Mouse (Mus musculus) heart, embryonic 13.5 days (tissue): Measurements from ENCODE around the gene Mcpt2. TPM values are rescaled to one million over a fixed set of nuclear protein-coding genes. Genes with fewer than 3 reads are reported as not detected.
A peak's percentile ranks its signal among the peaks of the same experiment; 100 is the strongest.
"Not testable (repeated sequence)": the region's sequence is repeated elsewhere in the genome, so short reads cannot be mapped to it uniquely, and the experiment has no call there.

Source experiments
- ATAC-seq: fragments of 200-750 bp; cut with Nextera tagmentation; 2 replicates; pipeline ENCODE4 v1.8.0; 2017; ENCODE audit warnings: moderate TSS enrichment; ENCODE audit not compliant: insufficient number of reproducible peaks, low FRiP score, low TSS enrichment; ENCODE audit errors: extremely low read depth
- H3K27ac ChIP-seq: fragments of 300-500 bp; sonication (generic); replicated peaks from 2 replicates; pipeline ENCODE4 v1.5.1; 2015; ENCODE audit warnings: moderate library complexity, mild to moderate bottlenecking, inconsistent platforms
- H3K27me3 ChIP-seq: fragments of 300-500 bp; sonication (generic); replicated peaks from 2 replicates; pipeline ENCODE4 v1.6.1; 2015; ENCODE audit warnings: mild to moderate bottlenecking, inconsistent platforms
- H3K36me3 ChIP-seq: fragments of 300-500 bp; sonication (generic); 2 replicates; pipeline ENCODE4 v1.6.1; 2015; ENCODE audit warnings: mild to moderate bottlenecking, inconsistent platforms
- H3K4me1 ChIP-seq: fragments of 300-500 bp; sonication (generic); 2 replicates; pipeline ENCODE4 v1.6.1; 2015; ENCODE audit warnings: inconsistent platforms
- H3K4me2 ChIP-seq: fragments of 300-500 bp; sonication (generic); 2 replicates; pipeline ENCODE4 v1.6.1; 2015; ENCODE audit warnings: inconsistent platforms, mild to moderate bottlenecking, moderate library complexity
- H3K4me3 ChIP-seq: fragments of 300-500 bp; sonication (generic); 2 replicates; pipeline ENCODE4 v1.5.1; 2015; ENCODE audit warnings: moderate library complexity, mild to moderate bottlenecking, inconsistent platforms
- H3K9ac ChIP-seq: fragments of 300-500 bp; sonication (generic); 2 replicates; pipeline ENCODE4 v1.6.1; 2015; ENCODE audit warnings: inconsistent platforms, mild to moderate bottlenecking, moderate library complexity
- H3K9me3 ChIP-seq: fragments of 300-500 bp; sonication (generic); 2 replicates; pipeline ENCODE4 v1.6.1; 2016; ENCODE audit warnings: inconsistent platforms
- whole genome bisulfite sequencing: fragments of 180-500 bp; shearing (Covaris S2); methylation state at CpG from one replicate; pipeline ENCODE4 v1.1.7; 2015; ENCODE audit warnings: mixed read lengths; 5-methylcytosine and 5-hydroxymethylcytosine counted together
- polyA plus RNA-seq: library from polyadenylated mRNA; unstranded; fragments of >200 nt; fragmentation: Nextera tagmentation; extraction: Ambion mirVana; gene quantifications from 2 replicates; pipeline ENCODE4 v1.2.1, GENCODE M21; 2015

Mcpt2 gene
- not detected in 2 replicates for polyA plus RNA-seq

DNA sequence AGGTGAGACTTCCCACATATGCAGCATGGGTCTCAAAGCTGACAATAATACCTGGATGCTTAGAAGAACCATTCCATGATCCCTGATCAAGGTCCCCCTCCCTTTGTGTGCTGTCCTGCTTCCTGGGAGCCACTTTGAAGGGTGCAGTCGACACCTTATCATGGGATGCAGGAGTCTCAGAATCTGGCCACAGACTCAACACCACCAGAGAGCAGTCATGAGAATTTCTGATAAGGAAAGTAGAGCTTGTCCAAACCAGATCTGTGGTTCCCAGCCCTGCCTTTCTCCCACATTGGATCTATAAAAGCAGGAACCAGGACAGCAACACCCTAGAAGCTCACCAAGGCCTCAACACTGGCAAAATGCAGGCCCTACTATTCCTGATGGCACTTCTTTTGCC is at the start of gene Mcpt2:
Gene Mcpt2 (plus strand): TSS at position 250 of the 400 bp plus-strand sequence.
- ATAC-seq: not testable (repeated sequence)

DNA sequence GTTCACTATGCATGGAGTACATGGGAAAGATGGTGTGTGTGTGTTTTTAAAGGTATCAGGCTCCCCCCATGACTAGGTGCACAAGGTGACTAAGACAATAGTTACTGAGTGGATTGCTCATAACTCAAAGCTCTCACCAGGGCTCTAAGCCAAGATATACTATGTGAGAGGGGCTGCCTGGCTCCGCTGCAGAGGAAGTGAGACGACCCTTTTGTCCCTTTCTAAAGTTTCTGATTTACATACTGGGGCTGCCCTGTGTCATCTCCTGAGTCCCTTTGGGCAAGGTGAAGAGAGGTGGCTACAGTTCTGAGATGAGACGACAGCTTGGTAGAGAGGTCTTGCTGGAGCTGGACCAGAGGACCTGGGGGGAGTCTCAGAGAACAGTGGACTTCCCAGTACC is 28.7 kb upstream of the Mcpt2 start:
- no peak overlapping the region for H3K27ac ChIP-seq
- no peaks in the 10 kb centered on the region for H3K4me1 ChIP-seq
- 54% methylated on average over 3 of the region's 3 CpGs for WGBS
- H3K27me3 ChIP-seq: no peaks in the 10 kb centered on the region
- H3K9me3 ChIP-seq: no peaks in the 10 kb centered on the region
- H3K9ac ChIP-seq: no peak overlapping the region
- no peak overlapping the region for H3K4me2 ChIP-seq
- no peaks in the 10 kb centered on the region for H3K36me3 ChIP-seq
- ATAC-seq: no peak
- H3K4me3 ChIP-seq: no peak overlapping the region

More for the DNA sequence above, at the start of gene Mcpt2:
- not testable (repeated sequence) for H3K27me3 ChIP-seq, H3K27ac ChIP-seq, H3K9me3 ChIP-seq, H3K4me3 ChIP-seq, H3K4me2 ChIP-seq, H3K4me1 ChIP-seq, H3K9ac ChIP-seq, H3K36me3 ChIP-seq
- 35% methylated on average over 1 of the region's 1 CpGs for WGBS

DNA sequence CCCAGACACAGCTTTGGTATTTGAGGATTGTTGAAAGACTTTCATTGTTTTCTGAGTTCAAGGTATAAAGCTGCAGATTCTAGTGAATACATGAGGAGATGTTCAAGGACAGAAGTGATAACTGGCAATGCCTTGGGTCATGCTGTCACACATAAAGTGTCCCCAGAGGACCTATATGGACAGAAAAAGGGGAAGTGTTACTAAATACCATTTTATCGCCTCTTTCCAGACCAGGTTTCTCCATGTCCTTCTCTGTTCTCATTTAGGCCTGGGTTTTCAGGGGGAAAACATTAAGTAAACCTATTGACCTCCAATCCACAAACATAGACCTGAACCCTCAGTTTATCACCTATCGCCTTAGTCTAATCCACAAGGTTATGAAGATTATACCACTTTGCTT is 27.9 kb upstream of the Mcpt2 start:
- 81% methylated on average over 2 of the region's 2 CpGs for WGBS
- no peaks in the 10 kb centered on the region for H3K4me1 ChIP-seq
- no peaks in the 10 kb centered on the region for H3K36me3 ChIP-seq
- no peaks in the 10 kb centered on the region for H3K9me3 ChIP-seq
- no peak for ATAC-seq
- H3K9ac ChIP-seq: no peak overlapping the region
- no peaks in the 10 kb centered on the region for H3K27me3 ChIP-seq
- no peak overlapping the region for H3K27ac ChIP-seq
- H3K4me2 ChIP-seq: no peak overlapping the region
- no peak overlapping the region for H3K4me3 ChIP-seq

DNA sequence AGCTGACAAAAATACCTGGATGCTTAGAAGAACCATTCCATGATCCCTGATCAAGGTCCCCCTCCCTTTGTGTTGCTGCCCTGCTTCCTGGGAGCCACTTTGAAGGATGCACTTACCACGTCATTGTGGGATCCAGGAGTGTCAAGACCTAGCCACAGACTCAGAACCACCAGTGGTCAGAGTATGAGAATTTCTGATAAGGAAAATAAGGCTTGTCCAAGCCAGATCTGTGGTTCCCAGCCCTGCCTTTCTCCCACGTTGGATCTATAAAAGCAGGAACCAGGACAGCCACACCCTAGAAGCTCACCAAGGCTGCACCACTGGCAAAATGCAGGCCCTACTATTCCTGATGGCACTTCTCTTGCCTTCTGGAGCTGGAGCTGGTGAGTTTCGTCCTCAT is 24.2 kb upstream of the Mcpt2 start, which contains the start of gene Mcpt1:
Gene Mcpt1 (plus strand): TSS at position 301 of the 400 bp plus-strand sequence.
- H3K27me3 ChIP-seq, H3K9ac ChIP-seq, H3K4me1 ChIP-seq, H3K36me3 ChIP-seq, H3K27ac ChIP-seq, ATAC-seq, H3K4me3 ChIP-seq, H3K9me3 ChIP-seq, H3K4me2 ChIP-seq: not testable (repeated sequence)
- WGBS: 71% methylated on average over 3 of the region's 3 CpGs

DNA sequence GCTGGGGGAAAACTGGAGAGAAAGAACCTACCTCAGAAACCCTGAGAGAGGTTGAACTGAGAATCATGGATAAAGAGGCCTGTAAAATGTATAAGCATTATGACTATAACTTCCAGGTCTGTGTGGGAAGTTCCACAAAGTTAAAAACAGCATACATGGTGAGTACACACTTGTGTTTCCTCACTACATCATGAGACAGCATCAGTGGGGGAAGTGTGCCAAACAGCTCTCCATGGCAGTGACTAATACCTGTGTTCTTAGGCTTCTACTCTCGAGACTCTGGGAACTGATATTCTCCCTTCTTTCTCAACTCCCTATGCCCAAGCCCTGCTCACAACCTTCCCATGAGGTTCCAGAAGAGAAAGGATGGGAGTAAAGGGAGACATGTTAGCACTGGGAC is 22.4 kb upstream of the Mcpt2 start:
- Histone ChIP-seq H3K36me3 (no peaks in the 10 kb centered on the region), H3K4me1 (no peaks in the 10 kb centered on the region), H3K9me3 (no peaks in the 10 kb centered on the region), H3K27me3 (no peaks in the 10 kb centered on the region), H3K4me3 (no peak overlapping the region), H3K27ac (no peak overlapping the region), H3K9ac (no peak overlapping the region), H3K4me2 (no peak overlapping the region)
- no peak for ATAC-seq
- WGBS: 32% methylated on average over 1 of the region's 1 CpGs

DNA sequence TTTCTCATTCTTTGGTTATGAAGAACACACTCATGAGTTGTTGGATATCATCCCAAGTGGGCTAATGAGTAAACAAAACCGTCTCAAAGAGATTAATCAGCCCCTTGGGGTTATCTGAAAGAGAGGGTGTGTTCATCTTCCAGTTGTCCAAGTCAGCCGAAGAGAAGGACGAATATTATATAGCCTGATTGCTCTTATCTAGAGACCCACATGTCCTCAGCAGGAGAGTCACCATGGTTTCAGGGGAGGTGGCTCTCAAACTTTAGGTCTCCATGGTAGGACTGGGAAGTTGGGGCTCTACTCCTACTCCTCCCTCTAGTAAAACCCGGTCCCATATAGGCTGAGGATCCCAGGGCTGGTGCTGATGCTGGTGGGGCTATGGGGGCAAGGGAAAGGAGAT is 20.5 kb upstream of the Mcpt2 start:
- H3K9me3 ChIP-seq, H3K4me1 ChIP-seq, H3K4me3 ChIP-seq, H3K27me3 ChIP-seq, H3K36me3 ChIP-seq, ATAC-seq, H3K27ac ChIP-seq, H3K9ac ChIP-seq, H3K4me2 ChIP-seq: not testable (repeated sequence)
- WGBS: 54% methylated on average over 4 of the region's 4 CpGs

DNA sequence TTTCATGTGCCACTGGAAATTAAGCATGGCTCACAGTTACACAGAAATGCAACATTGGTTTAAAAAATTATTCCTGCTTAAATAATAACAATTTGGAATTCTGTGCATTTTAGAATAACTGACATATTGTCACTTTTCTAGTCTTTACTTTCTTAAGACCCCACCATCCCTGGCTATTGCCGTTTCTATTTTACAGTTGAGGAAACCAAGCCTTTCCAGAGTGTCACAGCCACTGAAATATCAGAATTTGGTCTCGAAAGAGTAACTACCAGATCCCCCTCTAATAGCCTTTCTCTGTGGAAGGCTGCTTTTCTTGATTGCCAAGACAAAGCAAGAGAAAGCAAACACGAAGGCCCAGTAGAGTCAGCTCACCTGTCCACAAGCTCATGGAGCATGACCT is 11.4 kb upstream of the Mcpt2 start, which contains the start of gene Mcpt9:
Gene Mcpt9 (minus strand): TSS at position 101 of the 400 bp plus-strand sequence.
- 57% methylated on average over 3 of the region's 3 CpGs for WGBS
- not testable (repeated sequence) for H3K36me3 ChIP-seq

DNA sequence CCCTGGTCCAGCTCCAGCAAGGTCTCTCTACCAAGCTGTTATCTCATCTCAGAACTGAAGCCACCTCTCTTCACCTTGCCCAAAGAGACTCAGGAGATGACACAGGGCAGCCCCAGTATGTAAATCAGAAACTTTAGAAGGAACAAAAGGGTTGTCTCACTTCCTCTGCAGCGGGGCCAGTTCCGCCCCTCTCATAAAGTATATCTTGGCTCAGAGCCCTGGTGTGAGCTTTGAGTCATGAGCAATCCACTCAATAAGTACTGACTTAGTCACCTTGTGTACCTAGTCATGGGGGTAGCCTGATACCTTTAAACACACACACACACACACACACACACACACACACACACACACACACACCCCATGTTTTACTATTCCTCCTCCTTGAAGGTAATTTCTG is 7.4 kb upstream of the Mcpt2 start:
- no peak for ATAC-seq
- H3K27me3 ChIP-seq: no peaks in the 10 kb centered on the region
- 61% methylated on average over 2 of the region's 2 CpGs for WGBS
- peaks cover 3% of the 10 kb centered on the region; the same call in 1 of the 2 replicates for H3K4me1 ChIP-seq
- no peak overlapping the region for H3K4me2 ChIP-seq
- H3K9ac ChIP-seq: no peak overlapping the region
- H3K4me3 ChIP-seq: no peak overlapping the region
- no peaks in the 10 kb centered on the region for H3K9me3 ChIP-seq
- H3K36me3 ChIP-seq: no peaks in the 10 kb centered on the region
- no peak overlapping the region for H3K27ac ChIP-seq

More for the DNA sequence above, 11.4 kb upstream of the Mcpt2 start, which contains the start of gene Mcpt9:
- H3K27me3 ChIP-seq, H3K4me1 ChIP-seq, H3K4me2 ChIP-seq, H3K4me3 ChIP-seq, H3K27ac ChIP-seq, H3K9me3 ChIP-seq, H3K9ac ChIP-seq, ATAC-seq: not testable (repeated sequence)

DNA sequence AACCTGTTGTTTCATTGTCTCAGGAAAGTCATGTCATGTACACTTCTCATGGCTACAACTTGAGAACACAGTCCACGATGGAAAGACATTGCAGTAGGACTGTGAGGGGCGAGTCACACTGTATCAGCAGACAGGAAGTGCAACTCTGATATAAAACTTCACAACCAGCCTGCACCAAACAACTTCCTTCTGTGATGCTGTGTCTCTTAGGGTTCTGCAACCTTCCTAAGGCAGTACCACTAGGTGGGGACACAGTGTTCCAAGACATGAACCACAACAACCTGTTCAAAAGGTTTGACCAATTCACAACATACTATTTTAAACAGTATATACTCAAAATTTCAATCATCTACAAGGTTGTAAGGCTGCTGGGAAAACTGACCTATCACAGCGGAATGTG is 13.6 kb downstream of the Mcpt2 start:
- no peak for ATAC-seq
- no peaks in the 10 kb centered on the region for H3K36me3 ChIP-seq
- peaks cover 17% of the 10 kb centered on the region for H3K4me1 ChIP-seq
- WGBS: 60% methylated on average over 3 of the region's 3 CpGs
- peak overlapping the region; percentile 24 for H3K27ac ChIP-seq
- no peaks in the 10 kb centered on the region for H3K27me3 ChIP-seq
- H3K9me3 ChIP-seq: no peaks in the 10 kb centered on the region
- no peak overlapping the region for H3K4me2 ChIP-seq
- H3K4me3 ChIP-seq: no peak overlapping the region
- H3K9ac ChIP-seq: no peak overlapping the region

DNA sequence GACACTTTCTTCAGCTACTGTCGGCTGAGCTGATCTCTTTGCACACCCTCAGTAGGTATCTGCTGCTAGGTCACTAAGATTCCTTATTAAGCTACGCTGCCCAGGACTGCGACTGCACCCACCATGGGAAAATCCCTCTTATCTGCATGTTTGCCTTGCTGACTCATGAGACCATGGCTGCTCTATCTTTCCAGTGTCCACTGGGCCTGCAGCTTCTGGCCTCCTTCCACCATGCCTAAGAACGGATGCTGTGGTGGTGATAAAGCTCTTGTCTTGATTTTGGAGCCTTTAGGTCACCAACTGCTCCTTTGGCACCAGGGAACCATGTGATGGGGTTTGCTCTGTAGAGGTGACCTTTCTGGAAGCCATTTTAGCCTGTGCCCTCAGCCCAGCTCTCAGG is 15.9 kb downstream of the Mcpt2 start:
- H3K4me2 ChIP-seq: no peak overlapping the region
- H3K4me3 ChIP-seq: no peak overlapping the region
- no peak overlapping the region for H3K27ac ChIP-seq
- no peaks in the 10 kb centered on the region for H3K9me3 ChIP-seq
- H3K27me3 ChIP-seq: no peaks in the 10 kb centered on the region
- peaks cover 17% of the 10 kb centered on the region for H3K4me1 ChIP-seq
- WGBS: 19% methylated on average over 4 of the region's 4 CpGs
- H3K9ac ChIP-seq: no peak overlapping the region
- no peaks in the 10 kb centered on the region for H3K36me3 ChIP-seq
- no peak for ATAC-seq

DNA sequence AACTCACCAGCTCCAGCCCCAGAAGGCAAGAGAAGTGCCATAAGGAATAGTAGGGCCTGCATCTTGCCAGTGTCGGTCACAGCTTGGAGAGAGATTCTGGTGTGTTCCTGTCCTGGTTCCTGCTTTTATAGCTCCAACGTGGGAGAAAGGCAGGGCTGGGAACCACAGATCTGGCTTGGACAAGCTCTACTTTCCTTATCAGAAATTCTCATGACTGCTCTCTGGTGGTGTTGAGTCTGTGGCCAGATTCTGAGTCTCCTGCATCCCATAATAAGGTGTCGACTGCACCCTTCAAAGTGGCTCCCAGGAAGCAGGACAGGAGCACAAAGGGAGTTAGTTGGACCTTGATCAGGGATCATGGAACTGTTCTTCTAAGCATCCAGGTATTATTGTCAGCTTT is 20.4 kb downstream of the Mcpt2 start, which contains the start of gene Mcpt4:
Gene Mcpt4 (minus strand): TSS at position 101 of the 400 bp plus-strand sequence.
- H3K9me3 ChIP-seq, H3K36me3 ChIP-seq, H3K27me3 ChIP-seq, H3K4me3 ChIP-seq, ATAC-seq, H3K9ac ChIP-seq, H3K4me1 ChIP-seq, H3K27ac ChIP-seq, H3K4me2 ChIP-seq: not testable (repeated sequence)
- WGBS: 44% methylated on average over 3 of the region's 3 CpGs

DNA sequence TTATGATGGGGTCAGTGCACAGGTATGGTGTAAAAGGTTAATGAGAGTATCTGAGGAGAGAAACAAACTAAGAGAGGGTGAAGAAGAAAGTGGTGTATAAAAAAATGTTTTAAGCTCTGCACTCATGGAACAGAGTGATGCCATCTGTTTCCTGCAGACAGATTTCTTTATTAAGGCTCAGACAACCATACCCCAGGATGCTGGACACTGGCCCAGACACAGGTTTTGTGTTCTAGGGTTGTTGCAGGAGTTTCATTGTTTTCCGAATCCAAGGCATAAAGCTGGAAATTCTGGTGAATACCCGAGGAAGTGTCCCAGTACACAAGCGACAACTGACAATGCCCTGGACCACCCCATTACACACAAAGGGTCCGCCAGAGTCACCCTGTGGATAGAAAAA is 40.2 kb downstream of the Mcpt2 start:
- no peak overlapping the region for H3K4me2 ChIP-seq
- no peaks in the 10 kb centered on the region for H3K9me3 ChIP-seq
- no peak for ATAC-seq
- H3K4me1 ChIP-seq: no peaks in the 10 kb centered on the region
- no peak overlapping the region for H3K4me3 ChIP-seq
- 80% methylated on average over 4 of the region's 4 CpGs for WGBS
- H3K27me3 ChIP-seq: no peaks in the 10 kb centered on the region
- H3K27ac ChIP-seq: no peak overlapping the region
- H3K36me3 ChIP-seq: no peaks in the 10 kb centered on the region
- no peak overlapping the region for H3K9ac ChIP-seq
